Mouse (Mus musculus) midbrain, embryonic 16.5 days (tissue): ENCODE measurements around the gene Mettl13. TPM values are rescaled to one million over a fixed set of nuclear protein-coding genes. Genes with fewer than 3 reads are reported as not detected.

Experiments
- ATAC-seq: fragments of 200-750 bp; cut with Nextera tagmentation; 2 replicates; pipeline ENCODE4 v1.8.0; 2017; ENCODE audit warnings: moderate TSS enrichment
- H3K27ac ChIP-seq: fragments of 300-500 bp; sonication (generic); 2 replicates; pipeline ENCODE4 v1.5.1; 2014; ENCODE audit warnings: mild to moderate bottlenecking, low read length, mixed read lengths
- H3K27me3 ChIP-seq: fragments of 300-500 bp; sonication (generic); 2 replicates; pipeline ENCODE4 v1.6.1; 2014; ENCODE audit warnings: low read depth, low read length, mixed read lengths; ENCODE audit not compliant: control insufficient read depth, insufficient read depth
- H3K36me3 ChIP-seq: fragments of 300-500 bp; sonication (generic); 2 replicates; pipeline ENCODE4 v1.6.1; 2014; ENCODE audit warnings: mild to moderate bottlenecking, low read length, moderate library complexity, mixed read lengths; ENCODE audit not compliant: control insufficient read depth, insufficient read depth
- H3K4me1 ChIP-seq: fragments of 300-500 bp; sonication (generic); 2 replicates; pipeline ENCODE4 v1.6.1; 2014; ENCODE audit warnings: mild to moderate bottlenecking, low read length, mixed read lengths; ENCODE audit not compliant: control insufficient read depth, insufficient read depth
- H3K4me2 ChIP-seq: fragments of 300-500 bp; sonication (generic); 2 replicates; pipeline ENCODE4 v1.6.1; 2014; ENCODE audit warnings: mild to moderate bottlenecking, low read length, mixed read lengths
- H3K4me3 ChIP-seq: fragments of 300-500 bp; sonication (generic); 2 replicates; pipeline ENCODE4 v1.5.1; 2014; ENCODE audit warnings: low read depth, mild to moderate bottlenecking, low read length, moderate library complexity, mixed read lengths
- H3K9ac ChIP-seq: fragments of 300-500 bp; sonication (generic); 2 replicates; pipeline ENCODE4 v1.6.1; 2014; ENCODE audit warnings: low read depth, low read length, mixed read lengths
- H3K9me3 ChIP-seq: fragments of 300-500 bp; sonication (generic); replicated peaks from 2 replicates; pipeline ENCODE4 v1.6.1; 2014; ENCODE audit warnings: mild to moderate bottlenecking, low read length, mixed read lengths; ENCODE audit not compliant: control insufficient read depth, poor library complexity, severe bottlenecking
- WGBS: fragments of 180-500 bp; shearing (Covaris S2); extraction: QIAGEN DNeasy Blood & Tissue Kit; methylation state at CpG from one replicate; pipeline ENCODE4 v1.1.7; 2014; 5-methylcytosine and 5-hydroxymethylcytosine counted together
- polyA plus RNA-seq: library from polyadenylated mRNA; unstranded; fragments of >200 nt; fragmentation: Nextera tagmentation; extraction: Ambion mirVana; gene quantifications from 2 replicates; pipeline ENCODE4 v1.2.1, GENCODE M21; 2015

Mettl13 gene
- polyA plus RNA-seq, 1 experiment from 2014 or later = 18.0 TPM

GRCm38 (mm10) chr1:162548917-162549613 lies 714 bp upstream of the Mettl13 start:
- H3K4me2 ChIP-seq = peak overlapping the region; percentile 91
- no peaks in the 10 kb centered on the region for H3K27me3 ChIP-seq
- peak overlapping the region; percentile 82 for H3K27ac ChIP-seq
- peaks cover 9% of the 10 kb centered on the region; the same call in 1 of the 2 replicates for H3K36me3 ChIP-seq
- H3K9ac ChIP-seq = peak overlapping the region; percentile 80
- 71% methylated on average over 10 of the region's 10 CpGs for WGBS
- no peaks in the 10 kb centered on the region for H3K9me3 ChIP-seq
- peak overlapping the region; percentile 68 for H3K4me3 ChIP-seq
- H3K4me1 ChIP-seq = peaks cover 16% of the 10 kb centered on the region
- peak; percentile 1; the same call in 1 of the 2 replicates for ATAC-seq

GRCm38 (mm10) chr1:162547607-162548006 lies 744 bp downstream of the Mettl13 start:
- WGBS = 16% methylated on average over 10 of the region's 10 CpGs
- ATAC-seq = no peak

GRCm38 (mm10) chr1:162543231-162543630 lies 5.1 kb downstream of the Mettl13 start:
- Histone ChIP-seq H3K9ac (no peak overlapping the region), H3K9me3 (no peaks in the 10 kb centered on the region), H3K4me1 (peaks cover 12% of the 10 kb centered on the region), H3K36me3 (peaks cover 32% of the 10 kb centered on the region), H3K4me3 (no peak overlapping the region), H3K27ac (no peak overlapping the region), H3K4me2 (no peak overlapping the region), H3K27me3 (no peaks in the 10 kb centered on the region)
- no peak for ATAC-seq
- 69% methylated on average over 1 of the region's 1 CpGs for WGBS

More at GRCm38 (mm10) chr1:162547607-162548006, 744 bp downstream of the Mettl13 start:
- H3K36me3 ChIP-seq = peaks cover 12% of the 10 kb centered on the region; the same call in 1 of the 2 replicates
- peak overlapping the region; percentile 80 for H3K9ac ChIP-seq
- no peaks in the 10 kb centered on the region for H3K9me3 ChIP-seq
- no peaks in the 10 kb centered on the region for H3K27me3 ChIP-seq
- H3K27ac ChIP-seq = no peak overlapping the region
- H3K4me2 ChIP-seq = peak overlapping the region; percentile 91
- H3K4me3 ChIP-seq = peak overlapping the region; percentile 68
- H3K4me1 ChIP-seq = peaks cover 16% of the 10 kb centered on the region

GRCm38 (mm10) chr1:162533766-162534560 lies 14.4 kb downstream of the Mettl13 start:
- no peak for ATAC-seq
- 95% methylated on average over 14 of the region's 14 CpGs for WGBS
- no peak overlapping the region for H3K4me2 ChIP-seq
- peaks cover 38% of the 10 kb centered on the region for H3K36me3 ChIP-seq
- H3K9me3 ChIP-seq = no peaks in the 10 kb centered on the region
- H3K9ac ChIP-seq = no peak overlapping the region
- no peaks in the 10 kb centered on the region for H3K27me3 ChIP-seq
- no peak overlapping the region for H3K4me3 ChIP-seq
- H3K27ac ChIP-seq = no peak overlapping the region
- H3K4me1 ChIP-seq = no peaks in the 10 kb centered on the region

GRCm38 (mm10) chr1:162532330-162532729 lies 16.0 kb downstream of the Mettl13 start:
- no peak for ATAC-seq
- no peak overlapping the region for H3K9ac ChIP-seq
- no peak overlapping the region for H3K27ac ChIP-seq
- H3K4me3 ChIP-seq = no peak overlapping the region
- no peak overlapping the region for H3K4me2 ChIP-seq
- no peaks in the 10 kb centered on the region for H3K27me3 ChIP-seq
- WGBS = 91% methylated on average over 4 of the region's 4 CpGs
- H3K9me3 ChIP-seq = no peaks in the 10 kb centered on the region
- no peaks in the 10 kb centered on the region for H3K4me1 ChIP-seq
- H3K36me3 ChIP-seq = peaks cover 34% of the 10 kb centered on the region

- Histone ChIP-seq H3K27ac (no peak overlapping the region), H3K9ac (no peak overlapping the region), H3K4me3 (no peak overlapping the region), H3K4me1 (no peaks in the 10 kb centered on the region), H3K9me3 (no peaks in the 10 kb centered on the region), H3K27me3 (no peaks in the 10 kb centered on the region), H3K4me2 (no peak overlapping the region), H3K36me3 (peaks cover 26% of the 10 kb centered on the region)
- ATAC-seq = no peak; the same call in 1 of the 2 replicates
- 67% methylated on average over 4 of the region's 4 CpGs for WGBS
Observed at GRCm38 (mm10) chr1:162531584-162531983, 16.8 kb downstream of the Mettl13 start.

- no peak for ATAC-seq
- Histone ChIP-seq H3K27ac (no peak overlapping the region), H3K36me3 (peaks cover 19% of the 10 kb centered on the region), H3K9me3 (no peaks in the 10 kb centered on the region), H3K4me3 (no peak overlapping the region), H3K4me2 (no peak overlapping the region), H3K27me3 (no peaks in the 10 kb centered on the region), H3K4me1 (no peaks in the 10 kb centered on the region), H3K9ac (no peak overlapping the region)
- WGBS = 68% methylated on average over 1 of the region's 1 CpGs
Observed at GRCm38 (mm10) chr1:162530666-162531065, 17.7 kb downstream of the Mettl13 start.

- Histone ChIP-seq H3K9ac (no peak overlapping the region), H3K4me1 (no peaks in the 10 kb centered on the region), H3K27ac (no peak overlapping the region), H3K27me3 (no peaks in the 10 kb centered on the region), H3K9me3 (no peaks in the 10 kb centered on the region), H3K4me3 (no peak overlapping the region), H3K4me2 (no peak overlapping the region), H3K36me3 (peaks cover 17% of the 10 kb centered on the region)
- WGBS = 69% methylated on average over 2 of the region's 2 CpGs
- ATAC-seq = no peak
Observed at GRCm38 (mm10) chr1:162529651-162530050, 18.7 kb downstream of the Mettl13 start.

GRCm38 (mm10) chr1:162515116-162515515 lies 33.2 kb downstream of the Mettl13 start:
- Histone ChIP-seq H3K27me3 (no peaks in the 10 kb centered on the region), H3K9me3 (no peaks in the 10 kb centered on the region), H3K4me1 (no peaks in the 10 kb centered on the region), H3K4me3 (no peak overlapping the region), H3K27ac (no peak overlapping the region), H3K4me2 (no peak overlapping the region), H3K36me3 (no peaks in the 10 kb centered on the region), H3K9ac (no peak overlapping the region)
- 81% methylated on average over 1 of the region's 1 CpGs for WGBS
- no peak for ATAC-seq
